Comparison of ENCODE assay signal across 24 mouse cellular contexts in genomic region chr17:48362346-48362745, GRCm38 (mm10). TPM values are rescaled to one million over a fixed set of nuclear protein-coding genes. Genes with fewer than 3 reads are reported as not detected.
A peak's percentile ranks its signal among the peaks of the same experiment; 100 is the strongest.
DNase-seq lines count a peak whose midpoint lies in the region; ATAC-seq and TF ChIP-seq lines count a peak whose summit lies in the region.
"Had no signal": no experiment of that assay in that cellular context is flagged by ENCODE, and none has a peak within 500 bp of the region (broad histone marks: within the 10 kb centered on the region; RNA-seq: fewer than 3 reads in every experiment).

No protein-coding gene starts in this region.

- no peak overlapping the region for H3K4me3 ChIP-seq in gastrocnemius, adult 2 months
- no peak overlapping the region for H3K4me3 ChIP-seq in heart, embryonic 13.5 days
- no peak overlapping the region for H3K4me3 ChIP-seq in heart, embryonic 14.5 days (ENCODE audit: control insufficient read depth in 1 of 2, insufficient read depth in 1 of 2, low read depth in 1 of 2, low read length in 2 of 2)
- no peak overlapping the region for H3K4me3 ChIP-seq in heart, embryonic 16.5 days (ENCODE audit: low read length)
- H3K4me3 ChIP-seq: embryonic facial prominence, embryonic 12.5 days; forebrain, embryonic 15.5 days; intestine, embryonic 15.5 days; limb, embryonic 13.5 days; myocyte; neural tube, embryonic 12.5 days had no signal

- no peak for ATAC-seq in heart, embryonic 13.5 days (ENCODE audit: extremely low read depth, insufficient number of reproducible peaks, low FRiP score, low TSS enrichment)
- no peak for ATAC-seq in heart, embryonic 14.5 days (ENCODE audit: insufficient number of reproducible peaks, insufficient read depth, low FRiP score, low read depth)
- no peak; the same call in 1 of the 2 replicates for ATAC-seq in heart, embryonic 16.5 days (replicated peaks; ENCODE audit: extremely low read depth, insufficient read depth, low FRiP score)
- ATAC-seq: forebrain, embryonic 15.5 days; hindbrain, embryonic 16.5 days; intestine, embryonic 15.5 days; midbrain, embryonic 16.5 days had no signal

- WGBS in heart, embryonic 13.5 days: 31% methylated on average over 3 of the region's 3 CpGs
- 26% methylated on average over 3 of the region's 3 CpGs for WGBS in heart, embryonic 14.5 days
- whole genome bisulfite sequencing in heart, embryonic 16.5 days: 25% methylated on average over 3 of the region's 3 CpGs

- H3K27me3 ChIP-seq in heart, embryonic 13.5 days (replicated peaks): no peaks in the 10 kb centered on the region
- no peaks in the 10 kb centered on the region for H3K27me3 ChIP-seq in heart, embryonic 14.5 days (ENCODE audit: control insufficient read depth, insufficient read depth, low read length)
- H3K27me3 ChIP-seq in heart, embryonic 16.5 days (ENCODE audit: control insufficient read depth, insufficient read depth, low read length): no peaks in the 10 kb centered on the region
- H3K27me3 ChIP-seq: embryonic facial prominence, embryonic 12.5 days; forebrain, embryonic 15.5 days; intestine, embryonic 15.5 days; limb, embryonic 13.5 days; neural tube, embryonic 12.5 days had no signal

- H3K4me1 ChIP-seq in heart, embryonic 13.5 days: peaks cover 46% of the 10 kb centered on the region
- H3K4me1 ChIP-seq in heart, embryonic 14.5 days (ENCODE audit: control insufficient read depth in 2 of 2, insufficient read depth in 2 of 2, low read length in 2 of 2): peaks cover 24 to 32% of the 10 kb centered on the region in 2 experiments
- peaks cover 19% of the 10 kb centered on the region for H3K4me1 ChIP-seq in heart, embryonic 16.5 days (ENCODE audit: control insufficient read depth, insufficient read depth, low read length)
- H3K4me1 ChIP-seq: embryonic facial prominence, embryonic 12.5 days; intestine, embryonic 15.5 days; neural tube, embryonic 12.5 days had no signal

- peak overlapping the region; percentile 54 for H3K4me2 ChIP-seq in heart, embryonic 13.5 days
- H3K4me2 ChIP-seq in heart, embryonic 14.5 days (ENCODE audit: low read length): peak overlapping the region; percentile 44
- H3K4me2 ChIP-seq in heart, embryonic 16.5 days (ENCODE audit: low read depth, low read length): peak overlapping the region; percentile 50
- H3K4me2 ChIP-seq: embryonic facial prominence, embryonic 12.5 days; forebrain, embryonic 15.5 days; intestine, embryonic 15.5 days; limb, embryonic 13.5 days; midbrain, embryonic 11.5 days; neural tube, embryonic 12.5 days had no signal

- H3K9me3 ChIP-seq in heart, embryonic 13.5 days: no peaks in the 10 kb centered on the region
- no peaks in the 10 kb centered on the region for H3K9me3 ChIP-seq in heart, embryonic 14.5 days (ENCODE audit: control insufficient read depth, low read length)
- no peaks in the 10 kb centered on the region for H3K9me3 ChIP-seq in heart, embryonic 16.5 days (replicated peaks; ENCODE audit: control insufficient read depth, low read length)
- H3K9me3 ChIP-seq: embryonic facial prominence, embryonic 12.5 days; forebrain, embryonic 15.5 days; intestine, embryonic 15.5 days; limb, embryonic 13.5 days; neural tube, embryonic 12.5 days had no signal

- no peak for TF ChIP-seq CTCF in gastrocnemius, adult 2 months (IDR thresholded peaks at IDR 0.05)

- no peak overlapping the region for H3K27ac ChIP-seq in gastrocnemius, adult 2 months
- H3K27ac ChIP-seq in heart, embryonic 13.5 days (replicated peaks): peak overlapping the region; percentile 74
- peak overlapping the region; percentile 68 to 78 for H3K27ac ChIP-seq in heart, embryonic 14.5 days (replicated peaks in 1 of 2; ENCODE audit: control insufficient read depth in 1 of 2, insufficient read depth in 1 of 2, low read depth in 2 of 2, low read length in 2 of 2)
- H3K27ac ChIP-seq in heart, embryonic 16.5 days (ENCODE audit: low read length): peak overlapping the region; percentile 76
- H3K27ac ChIP-seq: embryonic facial prominence, embryonic 12.5 days; forebrain, embryonic 15.5 days; intestine, embryonic 15.5 days; kidney, postnatal 0 days; limb, embryonic 13.5 days; neural tube, embryonic 12.5 days; stomach, postnatal 0 days had no signal

- DNase-seq in gastrocnemius, adult 2 months: peak; percentile 25
- no peak for DNase-seq in gastrocnemius, postnatal 4 days (ENCODE audit: low spot score in 2 of 2)
- no peak for DNase-seq in heart, postnatal 25 days (ENCODE audit: low spot score)
- DNase-seq in kidney, adult 8-10 months: no peak
- DNase-seq: embryo, embryonic 11 days; thymus, adult 18-20 months; thymus, postnatal 25 days had no signal

- no peaks in the 10 kb centered on the region for H3K36me3 ChIP-seq in heart, embryonic 13.5 days
- no peaks in the 10 kb centered on the region for H3K36me3 ChIP-seq in heart, embryonic 14.5 days (ENCODE audit: control insufficient read depth, insufficient read depth, low read length)
- H3K36me3 ChIP-seq in heart, embryonic 16.5 days (ENCODE audit: control insufficient read depth, insufficient read depth): no peaks in the 10 kb centered on the region
- H3K36me3 ChIP-seq: embryonic facial prominence, embryonic 12.5 days; forebrain, embryonic 15.5 days; intestine, embryonic 15.5 days; limb, embryonic 13.5 days; neural tube, embryonic 12.5 days had no signal

- intact Hi-C loops in gastrocnemius, adult 2 months (cut with DNase I): no loop called here
- intact Hi-C loops in heart, postnatal 25 days (cut with DNase I): no loop called here

- H3K9ac ChIP-seq in heart, embryonic 13.5 days: 0 out of 2 replicates have a peak overlapping the region, but pooled peaks have one; percentile 48
- H3K9ac ChIP-seq in heart, embryonic 14.5 days (ENCODE audit: low read length): no peak overlapping the region
- 0 out of 2 replicates have a peak overlapping the region, but pooled peaks have one; percentile 44 for H3K9ac ChIP-seq in heart, embryonic 16.5 days (ENCODE audit: low read length)
- H3K9ac ChIP-seq: embryonic facial prominence, embryonic 12.5 days; forebrain, embryonic 15.5 days; intestine, embryonic 15.5 days; limb, embryonic 13.5 days; neural tube, embryonic 12.5 days had no signal

RNA-seq across cellular contexts. Expression of gene Treml1, which starts 2.6 kb away (rescaled TPM):
- total RNA-seq in gastrocnemius, adult 2 months (2021): not detected
- total RNA-seq in gastrocnemius, postnatal 4 days (2021): under 1 TPM in 1 of 2 experiments, not detected in 1; 0.52 TPM
- 3.3 and 3.8 TPM in 2 replicates for polyA plus RNA-seq in heart, embryonic 13.5 days (2015; fragmentation: Nextera tagmentation; extraction: Ambion mirVana)
- total RNA-seq in heart, postnatal 25 days (2021): under 1 TPM; 0.26 to 0.92 TPM
- polyA plus RNA-seq in heart, embryonic 14.5 days (2014; fragmentation: Nextera tagmentation; extraction: Ambion mirVana): 1.0 and 2.4 TPM in 2 replicates
- 1.1 and 1.9 TPM in 2 replicates for polyA plus RNA-seq in heart, embryonic 16.5 days (2015; fragmentation: Nextera tagmentation; extraction: Ambion mirVana)
- total RNA-seq: gastrocnemius, adult 8-10 months; layer of hippocampus, postnatal 25 days had no signal
- polyA plus RNA-seq: stomach, postnatal 0 days had no signal

RNA-seq across cellular contexts. Expression of gene Trem2, which starts 16.1 kb away (rescaled TPM):
- under 1 TPM in 1 of 2 experiments, not detected in 1; 0.15 TPM for total RNA-seq in gastrocnemius, adult 2 months (2021)
- 1 to 10 TPM; 3.7 to 4.1 TPM for total RNA-seq in gastrocnemius, postnatal 4 days (2021)
- 3.9 and 4.6 TPM in 2 replicates for polyA plus RNA-seq in heart, embryonic 13.5 days (2015; fragmentation: Nextera tagmentation; extraction: Ambion mirVana)
- total RNA-seq in heart, postnatal 25 days (2021): 1 to 10 TPM; 1.2 TPM
- polyA plus RNA-seq in heart, embryonic 14.5 days (2014; fragmentation: Nextera tagmentation; extraction: Ambion mirVana): 3.4 and 4.8 TPM in 2 replicates
- polyA plus RNA-seq in heart, embryonic 16.5 days (2015; fragmentation: Nextera tagmentation; extraction: Ambion mirVana): 2.3 and 2.9 TPM in 2 replicates

RNA-seq across cellular contexts. Expression of gene B430306N03Rik, which starts 46.4 kb away (rescaled TPM):
- not detected for total RNA-seq in gastrocnemius, adult 2 months (2021)
- under 1 TPM; 0.13 to 0.27 TPM for total RNA-seq in gastrocnemius, postnatal 4 days (2021)
- polyA plus RNA-seq in heart, embryonic 13.5 days (2015; fragmentation: Nextera tagmentation; extraction: Ambion mirVana): 0.17 and 0.24 TPM in 2 replicates
- total RNA-seq in heart, postnatal 25 days (2021): under 1 TPM; 0.08 to 0.20 TPM
- 0.09 and 0.30 TPM in 2 replicates for polyA plus RNA-seq in heart, embryonic 14.5 days (2014; fragmentation: Nextera tagmentation; extraction: Ambion mirVana)
- 0.31 and 0.37 TPM in 2 replicates for polyA plus RNA-seq in heart, embryonic 16.5 days (2015; fragmentation: Nextera tagmentation; extraction: Ambion mirVana)
- total RNA-seq: gastrocnemius, adult 8-10 months had no signal
- polyA plus RNA-seq: hindbrain, embryonic 11.5 days; myocyte; neural tube, embryonic 12.5 days had no signal

RNA-seq across cellular contexts. Expression of gene Nfya, which starts 47.4 kb away (rescaled TPM):
- 1 to 10 TPM; 6.1 to 9.4 TPM for total RNA-seq in gastrocnemius, adult 2 months (2021)
- 10 to 100 TPM; 26.9 to 29.3 TPM for total RNA-seq in gastrocnemius, postnatal 4 days (2021)
- polyA plus RNA-seq in heart, embryonic 13.5 days (2015; fragmentation: Nextera tagmentation; extraction: Ambion mirVana): 9.9 and 10.5 TPM in 2 replicates
- total RNA-seq in heart, postnatal 25 days (2021): 10 to 100 TPM; 19.6 to 21.4 TPM
- 13.5 and 16.2 TPM in 2 replicates for polyA plus RNA-seq in heart, embryonic 14.5 days (2014; fragmentation: Nextera tagmentation; extraction: Ambion mirVana)
- 9.0 and 10.2 TPM in 2 replicates for polyA plus RNA-seq in heart, embryonic 16.5 days (2015; fragmentation: Nextera tagmentation; extraction: Ambion mirVana)

RNA-seq across cellular contexts. Expression of gene Oard1, which starts 47.5 kb away (rescaled TPM):
- 10 to 100 TPM; 11.1 to 12.4 TPM for total RNA-seq in gastrocnemius, adult 2 months (2021)
- 10 to 100 TPM; 11.7 to 13.4 TPM for total RNA-seq in gastrocnemius, postnatal 4 days (2021)
- polyA plus RNA-seq in heart, embryonic 13.5 days (2015; fragmentation: Nextera tagmentation; extraction: Ambion mirVana): 44.3 and 44.6 TPM in 2 replicates
- total RNA-seq in heart, postnatal 25 days (2021): 10 to 100 TPM; 12.9 to 14.3 TPM
- 42.6 and 46.4 TPM in 2 replicates for polyA plus RNA-seq in heart, embryonic 14.5 days (2014; fragmentation: Nextera tagmentation; extraction: Ambion mirVana)
- polyA plus RNA-seq in heart, embryonic 16.5 days (2015; fragmentation: Nextera tagmentation; extraction: Ambion mirVana): 40.9 and 44.4 TPM in 2 replicates
